Mouse (Mus musculus): ENCODE measurements around the gene Csrnp3.

DNA sequence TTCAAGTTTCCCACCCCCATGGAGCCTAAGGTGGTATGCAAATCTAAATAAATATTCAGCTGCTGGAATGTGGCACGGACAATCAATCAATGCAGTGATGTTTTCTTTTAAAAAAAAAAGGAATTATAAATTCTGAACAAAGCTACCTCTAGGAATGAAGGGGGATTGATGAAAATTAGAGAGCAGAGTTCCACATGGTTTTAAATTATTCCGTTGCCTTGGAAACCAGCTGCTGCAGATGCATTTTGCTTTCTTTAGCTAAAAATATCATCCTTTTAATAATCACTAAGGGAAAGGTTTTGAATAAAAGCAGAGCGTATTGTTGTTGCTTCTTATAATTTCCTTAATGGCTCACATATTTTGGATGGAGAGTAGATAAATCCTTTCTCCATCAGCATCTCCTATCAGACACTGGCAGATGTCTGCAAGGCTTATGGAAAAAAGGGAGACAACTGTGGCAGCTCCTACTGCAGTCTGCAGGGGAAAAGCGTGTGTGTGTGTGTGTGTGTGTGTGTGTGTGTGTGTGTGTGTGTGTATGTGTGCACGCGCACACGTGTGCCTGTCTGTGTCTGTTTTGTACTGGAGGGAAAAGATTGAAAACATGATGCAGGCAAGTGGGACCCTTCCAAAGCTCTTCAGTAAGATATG lies 2.0 kb downstream of the Csrnp3 start:
- no peak for TF ChIP-seq POLR2A (IDR thresholded peaks at IDR 0.05; ENCODE audit: low read depth, low read length)
- no peak for TF ChIP-seq CTCF (conservative IDR thresholded peaks at IDR 0.05; ENCODE audit: insufficient read depth, insufficient read length, low read depth, low read length)
